Mouse (Mus musculus) spleen, adult 12 weeks (tissue): ENCODE measurements at regions not wholly inside any gene's neighbourhood (a gene's known extent, or its start where the extent isn't known, plus 50 kb on each side); places are given as distances from the start of the nearest gene placed in this dataset.

Experiments
- DNase-seq: peaks from one replicate; pipeline ENCODE4 v3.0.0; 2022; ENCODE audit warnings: low spot score

DNA sequence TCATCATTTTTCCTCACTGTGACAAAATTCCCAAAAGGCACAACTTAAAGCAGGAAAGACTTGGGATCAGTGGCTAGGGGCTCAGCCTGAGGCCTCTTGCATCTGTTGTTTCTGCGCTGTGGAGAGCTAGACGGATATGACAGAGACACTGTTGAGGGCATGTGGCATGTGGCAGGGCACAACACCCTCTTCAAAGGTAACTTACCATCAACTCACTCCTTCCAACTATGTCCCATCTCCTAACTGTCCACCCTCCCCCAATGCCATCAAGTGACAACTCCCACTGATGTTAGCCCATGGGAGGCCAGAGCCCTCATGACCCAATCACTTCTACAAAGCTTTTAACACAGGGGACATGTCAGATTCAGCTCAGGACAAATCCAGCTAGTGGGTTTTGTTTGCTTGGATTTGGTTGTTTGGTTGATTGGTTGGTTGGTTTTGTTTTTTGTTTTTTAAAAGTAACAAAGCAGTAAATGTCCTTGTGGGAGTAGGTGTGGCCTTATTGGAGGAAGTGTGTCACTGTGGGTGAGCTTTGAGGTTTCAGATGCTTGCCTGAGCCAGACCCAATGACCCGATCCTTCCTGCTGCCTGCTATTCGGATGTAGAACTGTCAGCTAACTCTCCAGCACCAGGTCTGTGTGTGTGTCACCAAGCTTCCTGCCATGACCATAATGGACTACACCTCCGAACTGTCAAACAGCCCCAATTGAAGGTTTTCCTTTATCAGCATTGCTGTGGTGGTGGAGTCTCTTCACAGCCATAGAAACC, 53.2 kb upstream of the Lef1 start:
- peak; percentile 7 for DNase-seq

DNA sequence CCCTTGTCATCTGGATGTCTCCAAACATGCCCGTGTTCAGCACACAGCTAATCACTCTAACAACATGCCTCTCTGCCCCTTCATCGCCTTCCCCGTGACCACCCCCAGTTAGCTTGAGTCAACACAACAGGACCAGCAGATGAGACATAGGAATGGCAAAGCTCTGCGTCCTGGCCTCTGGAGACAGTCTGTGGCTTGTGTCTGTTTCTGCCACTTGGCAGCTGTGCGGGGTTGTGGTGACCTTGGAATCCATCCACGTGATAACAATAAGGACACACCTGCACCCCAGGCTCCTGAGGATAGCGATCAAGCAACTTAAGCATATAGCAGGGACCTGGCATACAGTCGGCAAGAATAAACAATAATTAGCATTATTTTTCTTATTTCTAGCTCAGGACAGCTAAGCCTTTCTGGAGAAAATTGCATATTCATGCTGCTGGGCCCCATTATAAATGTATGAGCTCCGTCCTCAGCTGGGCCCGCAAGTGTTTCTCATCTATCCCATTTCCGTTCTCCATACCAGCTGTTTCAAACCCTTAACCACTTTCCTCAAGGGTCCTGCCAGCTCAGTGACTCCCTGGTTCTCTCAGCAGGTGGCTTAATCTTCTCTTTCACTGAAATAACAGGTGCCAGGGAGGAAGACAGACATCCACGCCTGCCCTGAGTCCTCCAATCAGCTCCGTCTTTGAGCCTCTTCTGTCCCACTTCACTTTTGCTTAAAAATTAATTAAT, 55.9 kb upstream of the Lef1 start:
- DNase-seq = no peak

DNA sequence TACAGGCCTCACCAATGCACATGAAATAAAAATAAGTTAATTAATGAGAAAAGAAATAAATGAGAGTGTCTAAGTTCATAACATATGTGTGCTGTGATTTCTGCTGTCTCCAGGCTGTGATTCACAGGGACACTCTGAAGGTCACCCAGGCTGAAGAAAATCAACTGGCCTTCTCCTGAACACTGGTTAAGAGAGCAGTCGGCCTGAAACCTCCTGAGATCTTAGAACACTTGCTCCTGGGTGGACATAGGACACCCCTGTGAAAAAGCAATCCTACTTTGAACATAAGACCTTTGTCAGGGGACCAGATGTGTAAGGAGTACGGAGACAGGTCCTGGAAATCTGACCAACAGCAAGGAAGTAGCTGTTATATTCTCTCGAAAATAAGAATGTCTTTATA, 62.6 kb upstream of the Lef1 start:
- no peak for DNase-seq

DNA sequence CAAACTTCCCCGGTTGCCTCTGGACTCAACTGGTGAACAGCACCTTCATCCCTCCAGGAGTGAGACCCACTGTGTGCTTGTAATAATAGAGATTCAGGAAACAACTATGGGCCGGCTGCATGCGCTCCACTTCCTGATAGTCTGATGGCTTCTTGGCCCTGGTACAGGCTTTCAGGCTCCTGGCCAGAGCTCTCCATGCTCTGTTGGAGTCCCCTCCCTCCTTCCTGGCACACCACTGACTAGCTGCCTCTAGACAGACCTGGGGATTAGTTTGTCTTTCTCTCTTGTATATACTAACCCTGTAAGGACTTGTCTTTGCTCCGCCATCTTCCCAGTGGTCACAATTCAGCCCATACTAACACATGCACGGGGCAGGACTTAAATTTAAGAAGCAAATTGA, 63.9 kb upstream of the Lef1 start:
- DNase-seq = no peak

DNA sequence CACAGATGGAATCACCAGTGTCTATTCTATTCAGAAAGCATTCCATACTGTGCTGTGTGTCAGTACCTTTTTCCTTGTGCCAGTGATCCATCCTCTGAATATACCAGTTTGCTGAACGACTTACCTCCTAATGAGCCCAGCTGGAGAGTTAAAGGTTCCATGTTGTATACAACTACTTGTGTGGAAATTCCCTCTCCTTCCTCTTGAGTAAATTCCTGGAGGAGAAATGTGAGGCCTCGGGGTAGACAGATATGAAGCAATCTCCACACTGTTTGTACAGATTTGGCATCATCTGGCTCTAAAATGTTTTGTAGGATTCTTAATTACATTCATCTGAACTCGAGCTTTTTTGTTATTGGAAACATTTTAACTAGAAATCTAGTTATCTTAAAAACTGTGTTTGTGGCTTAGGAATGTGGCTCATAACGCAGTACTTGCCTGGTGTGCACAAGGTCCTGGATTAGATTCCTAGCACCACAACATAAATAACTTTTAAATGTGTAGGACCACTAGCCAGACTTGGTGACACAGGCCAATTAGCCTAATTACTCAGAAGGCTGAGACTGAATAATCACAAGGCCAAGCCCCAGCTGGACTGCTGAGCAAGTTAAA, 70.0 kb upstream of the Lef1 start:
- no peak for DNase-seq

DNA sequence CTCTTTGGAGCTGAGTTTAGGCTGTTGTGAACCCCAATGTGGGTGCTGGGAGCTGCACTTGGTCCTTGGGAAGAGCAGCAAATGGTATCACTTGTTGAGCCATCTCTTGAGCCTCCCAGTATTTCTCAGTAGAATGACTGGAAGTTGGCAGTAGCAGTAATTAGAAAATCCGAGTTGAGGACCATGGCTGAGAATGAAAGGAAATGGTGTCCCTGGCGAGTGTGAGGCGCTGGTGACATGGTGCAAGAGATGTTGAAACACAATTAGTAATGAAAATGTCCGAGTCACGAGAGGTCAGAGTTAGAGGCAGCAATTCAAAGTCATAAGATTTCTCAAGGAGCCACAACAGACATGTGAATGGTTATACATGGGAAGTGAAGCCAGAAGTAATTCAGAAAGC, 73.2 kb upstream of the Lef1 start:
- no peak for DNase-seq

DNA sequence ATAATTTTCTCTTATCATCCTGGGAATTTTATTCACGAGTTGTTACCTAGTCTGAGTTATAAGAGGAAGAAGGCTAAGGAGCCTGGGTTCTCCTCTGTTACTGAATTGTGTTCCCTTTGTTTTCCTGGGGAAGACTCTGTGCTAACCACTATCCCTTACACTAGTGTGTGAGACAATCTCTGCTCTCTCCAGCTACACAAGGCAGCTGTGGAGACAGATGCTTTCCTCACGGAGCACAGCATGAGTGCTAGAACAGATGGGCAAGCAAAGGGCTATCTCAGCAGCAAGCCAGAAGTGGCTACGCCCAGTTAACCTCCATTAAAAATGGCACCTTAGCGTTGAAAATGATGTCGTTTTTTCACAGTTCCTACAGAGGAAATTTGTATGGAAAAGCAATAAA, 75.5 kb upstream of the Lef1 start:
- DNase-seq = no peak

DNA sequence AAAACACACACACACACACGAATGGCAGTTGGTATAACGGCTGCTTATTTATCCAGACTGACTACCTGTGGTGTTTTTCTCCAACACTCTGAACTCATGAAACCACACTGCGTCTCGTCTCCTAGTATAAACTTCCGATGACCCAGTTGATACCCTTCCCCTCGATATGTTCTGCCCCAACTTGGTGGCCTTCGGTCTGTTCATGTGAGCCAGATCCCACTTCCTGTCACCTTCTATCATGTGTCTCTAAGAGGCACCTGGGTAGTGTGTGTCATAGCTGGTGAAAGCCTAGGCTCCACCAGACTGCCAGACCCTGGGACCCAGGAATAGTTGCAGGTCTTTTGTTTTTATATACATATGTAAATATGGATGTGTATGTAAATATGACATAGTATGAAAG, 83.9 kb upstream of the Lef1 start:
- no peak for DNase-seq

DNA sequence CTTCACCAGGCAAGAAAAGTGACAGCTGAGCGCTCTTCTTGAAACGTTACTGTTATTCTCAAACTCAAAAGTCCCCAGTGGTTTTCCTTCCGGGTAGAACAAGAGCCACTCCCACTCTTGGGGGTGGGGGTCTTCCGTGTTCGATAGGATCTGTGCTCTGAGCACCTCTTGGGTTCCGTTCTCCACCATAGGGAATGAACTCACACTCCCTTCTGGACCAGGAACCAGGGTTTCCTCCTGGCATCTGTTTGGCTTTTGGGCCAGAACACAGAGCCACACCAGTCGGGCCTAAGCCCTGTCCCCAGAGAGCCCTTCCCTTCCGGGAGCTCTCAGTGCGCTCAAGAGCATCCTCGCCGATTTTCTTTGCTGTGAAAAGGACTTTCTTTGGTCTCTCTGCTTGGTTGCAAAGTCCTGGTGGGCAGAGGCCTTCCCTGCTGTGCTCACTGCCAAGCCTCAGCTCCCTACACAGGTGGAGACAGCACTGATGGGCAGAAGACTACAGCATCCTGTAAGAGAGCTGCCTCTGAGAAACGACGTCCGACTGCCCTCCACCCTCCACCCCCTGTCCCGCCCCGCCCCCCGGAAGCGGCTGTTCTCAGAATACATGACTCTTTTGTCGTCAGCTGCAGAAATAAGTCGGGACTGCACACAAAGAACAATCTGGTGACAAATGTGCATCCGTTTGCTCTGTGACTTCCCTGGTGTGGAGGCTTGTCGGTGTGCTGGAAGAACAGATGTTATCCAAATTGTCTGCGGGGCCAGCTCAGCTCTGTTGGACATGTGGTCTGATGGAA, 90.9 kb upstream of the Lef1 start:
- peak; percentile 30 for DNase-seq

DNA sequence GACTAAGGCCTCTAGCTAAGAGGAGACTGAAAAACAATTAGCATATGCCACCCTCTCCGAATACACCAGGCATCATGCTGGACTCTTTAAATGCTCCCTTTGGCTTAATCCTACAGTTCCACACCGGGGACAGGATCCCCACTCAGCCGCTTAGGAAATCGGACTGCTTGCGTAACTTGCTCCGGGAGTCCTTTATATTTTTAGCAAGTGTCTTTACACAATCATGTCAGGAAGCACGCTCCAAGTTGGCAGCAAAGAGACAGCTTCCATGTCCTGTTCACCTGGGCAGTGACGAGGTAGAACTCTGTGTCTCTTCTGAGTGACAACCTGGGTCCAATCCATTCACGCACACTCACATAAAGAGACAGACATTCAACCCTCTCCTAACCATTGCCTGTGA, 92.4 kb upstream of the Lef1 start:
- no peak for DNase-seq

DNA sequence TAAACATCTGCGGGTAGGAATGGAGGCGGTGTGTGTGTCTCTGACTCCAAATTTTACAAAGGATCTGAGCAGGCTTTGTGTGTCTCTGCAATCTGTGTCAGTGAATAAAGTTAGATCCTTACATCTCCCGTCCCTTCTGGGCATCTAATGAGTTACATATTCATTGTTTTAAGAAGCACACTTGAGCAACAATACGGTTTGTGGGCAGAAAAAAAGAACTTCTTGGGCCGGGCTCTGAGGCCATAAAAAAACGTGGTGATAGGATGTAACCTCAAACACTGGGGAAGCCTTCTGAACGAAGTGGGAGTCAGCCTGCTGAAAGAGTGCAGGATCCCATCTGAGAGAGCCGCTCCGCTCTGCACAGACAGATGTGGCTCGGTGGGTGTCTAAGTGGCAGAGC, 94.2 kb upstream of the Lef1 start:
- no peak for DNase-seq

DNA sequence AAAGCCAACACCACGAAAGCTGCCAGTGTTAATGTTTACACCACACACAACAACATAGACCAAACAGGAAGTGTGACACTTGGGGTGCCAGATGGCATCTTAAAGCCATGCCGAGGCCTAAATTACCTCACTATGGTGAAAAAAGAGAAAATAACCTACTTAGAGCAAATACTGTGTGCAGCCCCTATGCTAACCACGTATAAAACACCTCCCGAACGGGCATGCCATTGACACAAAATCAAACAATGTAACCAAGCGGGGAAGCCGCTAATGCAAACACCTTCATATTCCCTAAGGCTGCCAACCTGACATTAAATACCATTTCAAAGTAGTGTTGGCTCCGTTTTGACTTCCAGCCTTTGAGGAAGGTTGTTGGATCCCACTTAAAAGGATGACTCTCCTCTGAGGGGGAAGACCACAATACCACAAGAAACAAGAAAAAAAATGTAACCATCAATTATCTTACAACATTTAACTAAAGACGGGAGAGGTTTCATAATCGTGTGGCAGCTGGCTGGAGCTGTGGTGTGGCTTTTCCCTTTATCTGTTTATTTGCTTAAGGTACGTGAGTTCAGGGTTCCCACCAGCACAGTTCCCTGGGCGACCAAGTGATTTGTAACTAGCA, 96.1 kb upstream of the Lef1 start:
- DNase-seq = no peak

DNA sequence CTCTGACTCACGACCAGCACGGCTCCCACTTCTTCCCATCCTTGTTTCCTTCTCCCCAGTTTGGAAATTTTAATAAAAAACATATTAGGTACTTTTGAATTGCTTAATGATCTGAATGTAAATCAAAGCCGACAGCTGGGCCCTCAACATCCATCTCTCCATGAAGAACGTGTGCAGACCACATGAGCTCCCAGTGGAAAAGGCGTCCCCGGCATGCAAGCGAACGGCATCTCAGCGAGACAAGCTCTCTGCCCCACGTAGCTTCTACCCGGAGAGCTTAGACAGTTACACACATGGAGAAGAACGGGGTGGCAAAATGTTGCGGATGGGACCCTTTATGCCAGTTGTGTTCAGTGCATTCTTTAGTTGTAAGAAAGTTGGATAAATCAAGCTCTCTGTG, 109.6 kb upstream of the Lef1 start:
- no peak for DNase-seq

DNA sequence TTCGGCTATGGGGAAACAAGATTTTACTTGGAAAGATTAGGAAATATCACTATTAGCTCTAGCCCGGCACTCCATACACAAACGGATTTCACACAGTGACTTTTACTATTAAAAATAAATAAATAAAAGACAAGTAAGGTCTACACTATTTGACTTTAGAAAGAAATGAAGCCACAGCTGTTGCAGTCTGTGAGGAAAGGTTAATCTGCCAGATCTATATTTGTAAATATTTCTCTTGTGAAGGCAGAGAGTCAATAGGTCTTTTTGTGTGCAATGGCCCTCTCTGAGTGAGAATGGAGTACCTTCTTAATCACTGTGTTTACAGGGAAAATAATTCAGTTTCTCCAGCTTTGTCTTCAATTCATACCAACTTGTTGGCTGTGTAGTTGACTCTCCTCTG, 110.0 kb upstream of the Lef1 start:
- DNase-seq = no peak

DNA sequence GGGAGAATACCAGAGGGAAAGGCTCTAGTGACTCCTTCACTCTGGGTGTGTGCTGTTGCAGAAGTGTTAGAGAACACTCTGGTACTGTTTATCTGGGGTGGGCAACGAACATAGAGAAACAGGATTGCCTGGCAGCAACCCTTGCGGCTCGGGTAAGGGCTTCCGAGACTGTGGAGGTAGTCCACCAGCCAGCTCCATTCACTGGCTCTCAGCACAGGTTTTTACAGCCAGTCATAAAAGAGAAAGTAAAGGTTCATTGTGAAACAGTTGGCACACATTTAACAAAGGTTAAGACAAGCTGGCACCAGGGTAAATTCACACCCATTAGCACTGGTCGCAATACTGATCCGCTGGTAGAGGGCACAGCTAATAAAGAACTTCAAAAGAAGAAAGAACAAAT, 110.5 kb upstream of the Lef1 start:
- DNase-seq = no peak

DNA sequence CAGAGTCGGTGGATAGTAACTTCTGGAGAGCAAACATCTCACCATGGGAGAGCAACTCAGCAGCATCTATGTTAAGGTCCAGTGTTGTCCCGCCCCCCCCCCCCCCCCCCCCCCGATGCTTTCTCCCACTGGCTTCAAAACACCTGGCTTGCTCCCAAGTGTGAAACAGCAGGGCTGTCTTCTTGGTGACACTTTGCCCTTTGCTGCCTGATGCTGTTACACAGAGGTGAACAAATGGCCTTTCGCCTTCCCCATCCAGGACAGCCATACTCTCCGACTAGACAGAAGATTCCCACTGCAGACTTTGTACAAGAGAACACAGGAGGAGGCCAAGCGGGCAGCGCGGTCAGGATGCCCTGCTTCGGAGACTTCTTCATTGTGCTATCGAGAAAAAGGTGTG, 111.8 kb upstream of the Lef1 start:
- no peak for DNase-seq

DNA sequence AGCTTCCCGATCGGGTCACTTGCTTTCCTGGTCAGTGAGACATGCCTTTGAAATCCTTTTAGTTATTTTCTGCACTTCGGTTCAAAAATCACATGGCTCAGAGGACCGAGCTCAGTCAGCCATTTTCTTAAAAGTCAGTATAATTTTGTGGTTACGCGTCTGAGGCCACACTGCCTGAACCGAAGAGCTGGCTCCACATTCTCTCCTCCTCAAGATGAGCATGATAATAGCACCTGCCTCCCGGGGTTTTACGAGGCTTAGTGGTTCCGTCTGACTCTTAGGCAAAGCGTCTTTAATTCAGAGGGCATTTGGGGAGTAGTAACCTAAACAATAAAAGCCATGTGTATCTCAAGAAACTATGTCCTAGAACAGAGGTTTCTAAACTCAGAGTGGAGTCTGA, 113.5 kb upstream of the Lef1 start:
- DNase-seq = no peak

DNA sequence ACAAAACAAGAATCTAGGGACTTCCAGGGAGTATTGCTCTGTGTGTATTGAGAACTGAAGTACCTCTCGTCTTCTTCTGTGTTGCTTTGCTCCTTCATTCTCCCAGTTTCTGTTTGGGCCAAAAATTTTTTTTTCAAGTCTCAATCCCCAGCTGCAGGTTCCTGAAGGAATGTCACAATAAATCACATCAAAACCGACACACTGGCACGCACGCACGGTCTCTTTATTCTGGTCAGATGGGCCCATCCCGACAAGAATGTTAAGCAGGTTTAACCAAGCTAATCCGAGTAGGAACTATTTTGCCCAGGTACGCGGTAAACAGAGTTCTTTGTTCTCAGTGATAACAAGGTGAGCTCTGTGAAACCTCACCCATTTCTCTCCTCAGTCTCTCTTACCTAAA, 118.3 kb upstream of the Lef1 start:
- no peak for DNase-seq

DNA sequence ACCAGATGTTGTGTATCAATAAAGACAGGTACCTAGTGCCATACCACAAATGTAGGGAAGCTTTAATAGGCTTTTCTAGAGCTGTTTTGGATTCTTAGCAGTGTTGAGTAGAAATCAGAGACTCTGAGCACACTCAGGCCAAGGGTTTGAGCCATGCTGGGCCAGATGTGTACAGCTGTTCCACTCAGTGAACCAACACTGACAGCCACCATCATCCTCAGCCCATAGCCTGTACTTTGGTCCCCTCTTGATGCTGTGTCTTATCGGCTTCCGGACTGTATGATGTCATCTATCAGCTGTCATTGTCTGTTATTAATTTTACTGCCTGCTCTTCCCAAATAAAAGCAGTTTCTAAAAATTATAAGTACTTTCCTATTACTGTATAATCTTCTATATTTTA, 123.6 kb upstream of the Lef1 start:
- no peak for DNase-seq

DNA sequence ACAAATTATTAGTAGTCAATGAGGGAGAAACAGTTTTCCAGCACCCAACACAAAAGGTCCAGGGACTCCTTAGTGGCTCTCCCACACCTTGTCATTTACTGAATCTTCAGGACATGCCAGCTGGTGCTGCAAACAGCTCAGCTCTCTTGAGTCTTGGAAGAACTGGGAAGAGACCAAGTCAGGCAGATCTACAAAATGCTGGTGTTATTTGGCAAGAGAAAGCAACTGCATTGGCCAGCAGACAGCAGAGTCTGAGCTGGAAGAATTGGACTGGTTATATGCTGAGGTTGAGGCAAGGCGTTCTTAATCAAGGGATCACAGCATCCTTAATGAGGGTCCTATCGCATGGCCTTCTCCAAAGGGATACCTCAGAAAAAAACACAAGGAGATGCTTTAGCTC, 124.2 kb upstream of the Lef1 start:
- DNase-seq = no peak

DNA sequence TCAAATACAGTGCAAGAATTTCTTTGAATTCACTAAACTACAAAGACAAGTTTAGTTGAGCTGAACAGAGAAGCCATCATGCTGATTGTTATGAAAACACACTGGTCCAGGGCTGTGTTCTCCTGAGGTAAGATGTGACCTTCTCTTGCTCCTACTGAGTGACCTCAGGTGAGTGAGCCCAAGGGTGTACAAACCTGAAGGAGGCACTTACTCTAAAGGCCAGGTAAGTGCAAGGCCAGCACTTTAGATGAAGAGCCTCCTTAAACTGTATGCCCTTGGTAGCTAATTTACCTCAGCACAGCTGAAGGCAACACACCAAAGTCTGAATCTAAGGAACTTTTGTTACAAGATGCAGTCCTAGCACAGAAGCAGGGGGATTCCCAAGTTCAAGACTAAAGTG, 128.7 kb upstream of the Lef1 start:
- no peak for DNase-seq

DNA sequence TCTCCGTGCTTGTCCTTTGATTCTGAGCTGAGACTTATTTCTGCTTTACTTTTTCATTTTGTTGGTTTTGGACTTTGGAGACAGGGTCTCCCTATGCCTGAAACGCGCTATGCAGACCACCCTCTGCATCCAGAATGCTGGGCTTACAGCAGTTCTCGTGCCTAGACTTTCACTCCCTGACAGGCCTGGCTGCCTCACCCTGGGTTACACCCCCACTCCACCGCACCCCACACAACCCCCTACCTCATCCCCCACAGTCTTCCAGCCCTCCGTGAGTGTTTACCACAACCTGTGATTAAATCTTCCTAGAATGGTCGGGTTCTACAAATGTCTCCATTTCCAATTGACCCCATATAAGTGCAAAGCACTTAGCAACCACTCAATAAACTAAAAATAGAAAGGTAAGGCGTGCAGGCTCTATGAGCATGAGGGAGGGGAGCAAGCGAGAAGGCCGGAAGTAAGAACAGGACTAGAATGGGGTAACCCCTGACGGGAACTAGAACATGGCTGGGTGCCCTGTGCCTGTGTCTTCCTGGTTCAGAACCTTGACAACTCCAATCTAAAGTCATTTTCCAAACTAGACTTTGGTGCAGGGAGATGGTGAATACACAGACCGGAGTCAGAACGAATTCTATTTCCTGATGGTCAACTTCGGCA, 131.2 kb upstream of the Lef1 start:
- DNase-seq = no peak
